Mouse (Mus musculus) midbrain, postnatal 0 days (tissue): ENCODE measurements around the gene Clasp1. TPM values are rescaled to one million over a fixed set of nuclear protein-coding genes. Genes with fewer than 3 reads are reported as not detected.
A peak's percentile ranks its signal among the peaks of the same experiment; 100 is the strongest.

Experiments
- ATAC-seq: fragments of 200-750 bp; cut with Nextera tagmentation; 2 replicates; pipeline ENCODE4 v1.8.0; 2017; ENCODE audit warnings: moderate number of reproducible peaks, mild to moderate bottlenecking, moderate TSS enrichment, moderate library complexity; ENCODE audit not compliant: low FRiP score
- DNase-seq: peaks from one replicate; pipeline ENCODE4 v3.0.0-alpha.2; 2015; ENCODE audit warnings: low spot score
- H3K27ac ChIP-seq: fragments of 300-500 bp; sonication (generic); 2 replicates; pipeline ENCODE4 v1.5.1; 2014; ENCODE audit warnings: low read depth, mild to moderate bottlenecking, low read length, mixed read lengths
- H3K27me3 ChIP-seq: fragments of 300-500 bp; sonication (generic); 2 replicates; pipeline ENCODE4 v1.6.1; 2014; ENCODE audit warnings: low read length, control low read depth, mixed read lengths; ENCODE audit not compliant: insufficient read depth
- H3K36me3 ChIP-seq: fragments of 300-500 bp; sonication (generic); 2 replicates; pipeline ENCODE4 v1.6.1; 2014; ENCODE audit warnings: low read length, control low read depth, mixed read lengths; ENCODE audit not compliant: insufficient read depth
- H3K4me1 ChIP-seq: fragments of 300-500 bp; sonication (generic); 2 replicates; pipeline ENCODE4 v1.6.1; 2014; ENCODE audit warnings: mild to moderate bottlenecking, control low read depth, antibody characterized with exemption, low read length, mixed read lengths; ENCODE audit not compliant: insufficient read depth
- H3K4me2 ChIP-seq: fragments of 300-500 bp; sonication (generic); 2 replicates; pipeline ENCODE4 v1.6.1; 2014; ENCODE audit warnings: low read depth, mild to moderate bottlenecking, low read length, mixed read lengths; ENCODE audit not compliant: poor library complexity, severe bottlenecking
- H3K4me3 ChIP-seq: fragments of 300-500 bp; sonication (generic); 2 replicates; pipeline ENCODE4 v1.5.1; 2014; ENCODE audit warnings: low read depth, mild to moderate bottlenecking, low read length, moderate library complexity
- H3K9ac ChIP-seq: fragments of 300-500 bp; sonication (generic); replicated peaks from 2 replicates; pipeline ENCODE4 v1.6.1; 2014; ENCODE audit warnings: mild to moderate bottlenecking, low read length, moderate library complexity, mixed read lengths; ENCODE audit not compliant: poor library complexity, severe bottlenecking
- H3K9me3 ChIP-seq: fragments of 300-500 bp; sonication (generic); 2 replicates; pipeline ENCODE4 v1.6.1; 2016; ENCODE audit warnings: low read length, control low read depth
- CTCF ChIP-seq: IDR thresholded peaks from 2 replicates; pipeline ENCODE4 v1.5.1; 2016; ENCODE audit warnings: antibody characterized with exemption, mild to moderate bottlenecking
- WGBS: fragments of 180-500 bp; shearing (Covaris S2); extraction: QIAGEN DNeasy Blood & Tissue Kit; methylation state at CpG from one replicate; pipeline ENCODE4 v1.1.7; 2014; 5-methylcytosine and 5-hydroxymethylcytosine counted together
- polyA plus RNA-seq: library from polyadenylated mRNA; unstranded; fragments of >200 nt; fragmentation: Nextera tagmentation; extraction: Ambion mirVana; gene quantifications from 2 replicates; pipeline ENCODE4 v1.2.1, GENCODE M21; 2015
- total RNA-seq: library from RNA; depleted of rRNA; stranded (reverse); fragments of >200 nt; gene quantifications from 2 replicates; pipeline ENCODE4 v1.2.3, GENCODE M21; 2014

The Clasp1 gene
- total and polyA plus RNA-seq, 2 experiments from 2014 or later = 75.9 to 141 TPM

DNA sequence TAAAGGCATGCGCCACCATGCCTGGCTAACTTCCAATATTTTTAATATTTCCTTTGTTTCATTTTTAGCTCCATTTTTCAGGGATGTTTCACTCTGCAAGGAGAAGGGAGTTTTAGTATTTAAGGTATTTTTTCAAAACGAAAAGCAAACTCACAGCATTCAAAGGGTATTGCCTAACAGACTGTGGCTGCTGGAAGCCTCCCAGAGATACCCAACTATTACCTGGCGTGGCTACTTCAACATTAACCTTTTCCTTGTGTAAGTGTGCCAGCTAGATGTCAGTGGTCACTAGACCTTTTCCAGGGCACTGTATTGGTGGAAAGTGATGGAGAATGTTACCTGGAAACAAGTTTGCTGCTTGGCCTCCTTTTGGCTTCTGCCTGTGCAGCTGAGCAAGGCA is 164.6 kb downstream of the Clasp1 start:
- Histone ChIP-seq H3K27ac (no peak overlapping the region), H3K36me3 (peaks cover 57% of the 10 kb centered on the region), H3K4me2 (no peak overlapping the region), H3K9me3 (no peaks in the 10 kb centered on the region), H3K4me3 (no peak overlapping the region), H3K9ac (no peak overlapping the region), H3K4me1 (no peaks in the 10 kb centered on the region), H3K27me3 (no peaks in the 10 kb centered on the region)
- TF ChIP-seq CTCF = no peak
- WGBS = 97% methylated on average over 3 of the region's 3 CpGs
- no peak for ATAC-seq
- no peak for DNase-seq

DNA sequence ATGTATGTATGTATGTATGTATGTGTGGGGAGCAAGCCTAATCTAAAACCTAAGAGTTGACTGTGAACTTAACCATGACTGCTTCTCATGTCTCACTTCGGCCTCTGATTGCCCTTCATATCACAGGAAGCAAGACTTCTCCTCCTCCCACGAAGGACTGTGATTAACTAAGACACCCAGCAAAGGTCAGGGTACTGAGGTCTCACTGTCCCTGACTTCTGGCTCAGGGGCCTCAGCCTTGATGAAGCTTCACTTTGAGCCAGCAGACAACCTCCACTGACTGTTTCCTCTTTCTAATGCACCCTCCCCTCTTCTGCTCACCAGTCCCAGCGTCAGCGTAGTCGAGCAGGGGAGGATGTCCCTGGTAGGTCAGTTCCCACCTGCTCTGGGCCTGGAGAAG is 166.1 kb downstream of the Clasp1 start:
- Histone ChIP-seq H3K27me3 (no peaks in the 10 kb centered on the region), H3K27ac (no peak overlapping the region), H3K4me1 (no peaks in the 10 kb centered on the region), H3K4me3 (no peak overlapping the region), H3K36me3 (peaks cover 56% of the 10 kb centered on the region), H3K9ac (no peak overlapping the region), H3K9me3 (no peaks in the 10 kb centered on the region), H3K4me2 (no peak overlapping the region)
- ATAC-seq = no peak
- no peak for DNase-seq
- WGBS = 91% methylated on average over 5 of the region's 5 CpGs
- no peak for TF ChIP-seq CTCF

DNA sequence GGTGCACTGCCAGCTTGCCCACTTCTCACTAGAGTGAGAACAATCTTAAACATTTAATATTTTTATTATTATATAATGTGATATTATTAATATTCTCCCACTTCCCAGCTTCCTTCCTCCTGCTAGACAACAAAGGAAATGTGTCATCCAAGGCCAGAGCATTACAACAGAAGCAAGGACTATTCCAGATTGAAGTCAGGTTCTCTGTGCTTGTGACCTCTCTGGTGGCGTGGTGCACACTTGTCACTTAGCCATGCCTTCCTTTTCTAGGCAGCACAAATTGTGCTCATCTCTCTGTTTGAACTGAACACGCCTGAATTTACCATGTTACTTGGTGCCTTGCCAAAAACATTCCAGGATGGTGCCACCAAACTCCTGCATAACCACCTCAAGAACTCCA is 170.9 kb downstream of the Clasp1 start:
- Histone ChIP-seq H3K9me3 (no peaks in the 10 kb centered on the region), H3K9ac (no peak overlapping the region), H3K36me3 (peaks cover 65% of the 10 kb centered on the region), H3K27ac (no peak overlapping the region), H3K27me3 (no peaks in the 10 kb centered on the region), H3K4me2 (no peak overlapping the region), H3K4me3 (no peak overlapping the region), H3K4me1 (no peaks in the 10 kb centered on the region)
- 81% methylated on average over 2 of the region's 2 CpGs for WGBS
- TF ChIP-seq CTCF = no peak
- ATAC-seq (no peak), DNase-seq (no peak)

DNA sequence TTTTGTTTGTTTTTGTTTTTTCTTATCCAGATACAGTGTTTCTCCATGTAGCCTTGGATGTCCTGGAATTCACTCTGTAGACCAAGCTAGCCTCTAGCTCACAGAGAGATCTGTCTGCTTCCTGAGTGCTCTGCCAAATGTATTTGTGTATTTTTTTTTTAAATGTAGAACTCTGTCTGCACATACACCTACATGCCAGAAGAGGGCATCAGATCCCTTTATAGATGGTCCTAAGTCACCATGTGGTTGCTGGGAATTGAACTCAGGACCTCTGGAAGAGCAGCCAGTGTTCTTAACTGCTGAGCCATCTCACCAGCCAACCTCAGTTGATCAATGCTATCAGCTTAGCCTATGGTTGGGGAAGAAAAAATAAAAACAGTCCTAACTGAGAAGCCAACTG is 175.7 kb downstream of the Clasp1 start:
- peaks cover 66% of the 10 kb centered on the region for H3K36me3 ChIP-seq
- H3K27ac ChIP-seq = no peak overlapping the region
- no peaks in the 10 kb centered on the region for H3K9me3 ChIP-seq
- no peak for ATAC-seq
- H3K4me1 ChIP-seq = no peaks in the 10 kb centered on the region
- no peaks in the 10 kb centered on the region for H3K27me3 ChIP-seq
- no peak overlapping the region for H3K9ac ChIP-seq
- no peak overlapping the region for H3K4me3 ChIP-seq
- TF ChIP-seq CTCF = peak; percentile 61
- H3K4me2 ChIP-seq = no peak overlapping the region
- no peak for DNase-seq

DNA sequence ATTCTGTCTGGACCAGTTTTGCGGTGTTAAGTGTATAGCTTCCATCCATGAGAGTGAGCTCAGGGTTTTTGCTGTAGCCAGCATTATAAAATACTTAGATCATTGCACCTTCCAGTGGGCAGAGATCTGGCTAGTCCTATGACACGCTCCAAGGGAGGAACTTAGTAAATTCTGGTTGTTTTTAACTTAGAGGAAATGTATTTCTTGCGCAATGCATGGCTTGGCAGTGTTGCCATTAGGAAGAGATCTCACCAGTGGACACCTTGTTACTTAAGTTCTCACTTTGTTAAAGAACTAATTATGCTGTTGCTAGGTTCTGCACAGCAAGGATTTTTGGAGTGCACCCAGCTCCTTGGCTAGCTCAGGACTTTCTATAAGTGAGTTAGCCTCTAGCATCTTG is 178.8 kb downstream of the Clasp1 start:
- Histone ChIP-seq H3K4me2 (no peak overlapping the region), H3K9ac (no peak overlapping the region), H3K27me3 (no peaks in the 10 kb centered on the region), H3K36me3 (peaks cover 62% of the 10 kb centered on the region), H3K9me3 (no peaks in the 10 kb centered on the region), H3K4me1 (no peaks in the 10 kb centered on the region), H3K4me3 (no peak overlapping the region), H3K27ac (no peak overlapping the region)
- DNase-seq (no peak), ATAC-seq (no peak)
- 98% methylated on average over 3 of the region's 3 CpGs for WGBS
- no peak for TF ChIP-seq CTCF

DNA sequence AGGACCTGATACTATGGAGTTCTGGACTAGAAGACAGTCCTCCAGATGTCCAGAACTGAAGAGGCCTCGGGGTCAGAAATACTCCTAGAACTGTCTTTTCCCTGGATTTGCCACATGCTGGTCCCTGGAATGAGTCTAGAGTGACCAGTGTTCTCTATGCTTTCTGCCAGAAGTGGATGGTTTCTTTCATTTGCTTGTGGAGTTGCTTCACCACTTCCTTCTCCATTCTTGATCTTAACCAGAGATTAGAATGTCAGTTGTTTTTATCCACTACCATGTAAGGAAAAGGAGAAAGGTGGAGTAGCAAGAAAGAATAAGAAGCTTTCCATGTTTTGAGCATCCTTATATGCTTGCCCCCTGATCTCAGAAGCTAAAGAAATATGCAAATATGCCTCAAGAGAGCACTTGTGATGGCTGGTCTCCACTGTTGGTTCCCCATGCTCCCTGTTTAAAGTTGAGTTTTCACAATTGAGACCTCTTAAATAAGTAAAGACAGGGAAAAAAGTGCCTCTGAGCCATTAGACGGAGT is 191.4 kb downstream of the Clasp1 start:
- peaks cover 33% of the 10 kb centered on the region for H3K36me3 ChIP-seq
- WGBS = 97% methylated on average over 2 of the region's 2 CpGs
- H3K27ac ChIP-seq = no peak overlapping the region
- TF ChIP-seq CTCF = no peak
- no peak overlapping the region for H3K9ac ChIP-seq
- DNase-seq (no peak), ATAC-seq (no peak)
- H3K4me2 ChIP-seq = no peak overlapping the region
- no peak overlapping the region for H3K4me3 ChIP-seq
- no peaks in the 10 kb centered on the region for H3K9me3 ChIP-seq
- H3K27me3 ChIP-seq = no peaks in the 10 kb centered on the region
- no peaks in the 10 kb centered on the region for H3K4me1 ChIP-seq
